Mouse (Mus musculus) CD4-positive, CD25-positive, alpha-beta regulatory T cell, adult 2 months (primary cell): Measurements from ENCODE around the gene Gltpd2.

ENCODE experiments used
- DNase-seq: peaks from one replicate; pipeline ENCODE4 v3.0.0-alpha.2; 2012; ENCODE audit warnings: low read depth, low spot score

The Gltpd2 gene

DNA sequence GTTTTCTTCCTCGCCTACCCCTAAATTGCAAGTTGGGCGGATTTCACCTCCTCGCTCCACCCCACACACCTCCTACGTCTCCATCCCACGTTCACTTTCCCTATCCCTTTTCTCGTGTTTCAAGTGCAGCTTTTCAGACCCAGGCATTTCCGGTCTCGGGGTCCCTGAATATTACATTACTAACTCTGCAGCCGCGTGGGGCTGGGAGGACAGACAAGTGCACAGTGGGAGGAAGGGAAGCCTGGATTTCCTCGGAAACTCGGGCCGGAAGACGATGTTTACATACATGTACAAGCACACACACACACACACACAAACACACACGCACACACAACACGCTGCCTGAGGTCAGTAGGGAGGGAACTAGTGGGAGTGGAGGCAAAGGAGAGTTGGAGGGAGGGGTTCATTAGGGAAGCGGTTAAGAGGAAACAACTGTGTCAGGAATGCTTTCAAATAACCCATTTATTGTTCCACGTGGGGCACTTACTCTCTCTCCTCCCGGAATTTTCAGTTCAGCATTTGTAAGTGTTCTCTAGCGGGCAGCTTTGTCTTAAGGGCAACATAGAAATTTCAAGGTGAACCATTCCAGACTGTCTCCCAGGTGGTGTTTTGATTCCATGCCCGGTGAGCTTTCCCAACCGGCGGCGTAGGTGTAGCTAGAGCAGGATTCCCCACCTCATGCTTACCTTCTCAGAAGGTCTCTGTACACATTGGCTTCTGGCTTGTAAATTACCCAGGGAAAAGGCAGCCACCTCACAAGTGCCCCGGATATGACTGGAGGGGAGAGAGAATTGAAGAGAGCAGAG is 44.7 kb downstream of the Gltpd2 start:
- peak; percentile 62 for DNase-seq

DNA sequence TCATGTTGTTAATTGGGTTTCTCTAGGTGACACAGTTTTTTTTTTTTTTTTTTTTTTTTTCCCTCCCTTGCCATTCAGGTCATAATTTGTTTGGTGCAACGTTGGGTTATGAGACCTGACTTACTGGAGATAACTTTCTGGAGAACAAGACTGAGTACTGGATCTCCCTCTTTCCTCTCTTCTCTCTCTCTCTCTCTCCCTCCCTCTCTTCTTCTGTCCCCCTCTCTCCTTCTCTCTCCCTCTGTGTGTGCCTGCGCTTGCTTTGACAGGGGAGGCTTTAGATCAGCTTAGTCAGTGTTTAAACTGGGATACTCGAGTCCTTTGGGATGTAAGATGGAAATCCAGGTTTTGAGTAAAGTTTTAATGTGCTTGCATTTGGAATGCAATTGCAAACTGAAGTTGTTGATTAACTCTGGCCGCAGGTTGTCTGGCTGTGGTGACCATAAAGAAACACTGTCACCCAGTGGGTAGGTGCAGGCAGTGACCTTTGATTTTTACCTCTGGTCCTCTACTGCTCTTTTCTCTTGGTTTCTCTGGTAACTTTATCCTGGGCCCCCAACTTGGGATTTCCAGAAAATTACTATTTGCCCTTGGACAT is 45.4 kb downstream of the Gltpd2 start:
- DNase-seq: no peak

DNA sequence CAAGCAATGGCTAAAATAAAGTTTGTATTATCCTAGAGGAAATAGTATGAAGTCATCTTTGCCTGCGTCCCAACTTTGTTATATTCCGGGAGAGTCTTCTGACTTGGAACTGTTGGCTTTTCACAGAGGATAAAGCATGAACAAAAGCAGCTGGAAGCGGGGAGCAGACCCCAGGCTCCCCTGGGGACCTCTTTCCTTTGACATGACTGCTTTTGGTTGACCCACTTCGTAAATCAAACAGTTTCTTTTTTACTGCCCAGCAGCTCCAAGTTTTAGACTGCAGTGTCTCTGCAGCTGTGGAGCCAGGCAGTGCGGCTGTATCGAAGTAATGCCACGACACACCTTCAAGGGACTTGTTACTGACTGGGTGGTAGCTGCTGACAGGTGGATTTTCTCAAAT is 47.6 kb downstream of the Gltpd2 start:
- no peak for DNase-seq
